Mouse (Mus musculus) Patski (cell line): ENCODE data around the gene Npas1. TPM values are rescaled to one million over a fixed set of nuclear protein-coding genes. Genes with fewer than 3 reads are reported as not detected.
A peak's percentile ranks its signal among the peaks of the same experiment; 100 is the strongest.

Experiments used
- ATAC-seq: fragments of 100-300 bp; one replicate; pipeline ENCODE4 v1.8.0; 2021
- CTCF ChIA-PET: fragments of 350-600 bp; sonication (Branson Sonifier 250); formaldehyde crosslinking; loops from one replicate; lab custom pipeline; 2022; ENCODE audit warnings: inconsistent platforms; lab: Charles Lee
- POLR2A ChIA-PET: fragments of 350-600 bp; sonication (Branson Sonifier 250); formaldehyde crosslinking; loops from one replicate; lab custom pipeline; 2022; ENCODE audit warnings: antibody characterized with exemption, inconsistent platforms; lab: Charles Lee
- DNase-seq: peaks from one replicate; pipeline ENCODE4 v3.0.0-alpha.2; 2011; ENCODE audit warnings: low read depth, low spot score
- H3K27me3 ChIP-seq: fragments of 371-371 bp; one replicate; pipeline ENCODE4 v1.5.1; 2021
- CTCF ChIP-seq: fragments of 100-300 bp; IDR thresholded peaks from one replicate; pipeline ENCODE4 v1.5.1; 2021
- in situ Hi-C: fragments of 300-500 bp; cut with MboI; formaldehyde crosslinking; loops from 3 replicates; pipeline ENCODE4 v1.11.1; 2018; ENCODE audit warnings: low pct_unique_long_range_greater_than_20kb, mixed read lengths
- polyA plus RNA-seq: library from polyadenylated mRNA; unstranded; gene quantifications from one replicate; pipeline ENCODE4 v1.2.3, GENCODE M21; 2021

Gene Npas1
- polyA plus RNA-seq, 1 experiment from 2014 or later: 0.67 TPM

DNA sequence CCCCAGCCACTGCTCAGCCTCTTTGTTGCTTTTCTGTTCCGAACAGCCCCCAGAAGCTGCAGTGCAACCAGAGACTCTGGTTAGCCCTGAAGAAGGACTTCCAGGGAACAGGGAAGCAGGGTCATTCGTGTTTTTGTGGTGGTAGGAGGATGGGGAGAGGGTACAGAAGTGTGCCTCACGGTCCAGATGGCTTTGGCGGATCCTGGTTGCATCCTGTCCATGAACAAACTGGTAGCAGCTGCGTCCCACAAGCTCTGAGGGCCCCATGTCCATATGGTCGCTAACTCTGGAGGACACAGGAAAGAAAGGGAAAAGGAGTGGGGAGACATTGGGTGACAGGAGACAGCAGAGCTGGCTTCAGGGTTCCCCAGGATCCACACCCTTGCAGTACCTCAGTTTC lies 16.4 kb downstream of the Npas1 start:
- DNase-seq: no peak
- TF ChIP-seq CTCF: no peak
- no peak for ATAC-seq
- in situ Hi-C loops: loop anchor here (5.0 kb wide), 1 partner anchor 64 kb away; no protein-coding TSS in a partner anchor
- CTCF ChIA-PET: interaction anchor here (3.9 to 4.0 kb wide), 3 partner anchors 28 to 64 kb away, joined by 22 to 23 read pairs (median 23); no protein-coding TSS in a partner anchor
- H3K27me3 ChIP-seq: no peaks in the 10 kb centered on the region
- POLR2A ChIA-PET: no interaction called here

DNA sequence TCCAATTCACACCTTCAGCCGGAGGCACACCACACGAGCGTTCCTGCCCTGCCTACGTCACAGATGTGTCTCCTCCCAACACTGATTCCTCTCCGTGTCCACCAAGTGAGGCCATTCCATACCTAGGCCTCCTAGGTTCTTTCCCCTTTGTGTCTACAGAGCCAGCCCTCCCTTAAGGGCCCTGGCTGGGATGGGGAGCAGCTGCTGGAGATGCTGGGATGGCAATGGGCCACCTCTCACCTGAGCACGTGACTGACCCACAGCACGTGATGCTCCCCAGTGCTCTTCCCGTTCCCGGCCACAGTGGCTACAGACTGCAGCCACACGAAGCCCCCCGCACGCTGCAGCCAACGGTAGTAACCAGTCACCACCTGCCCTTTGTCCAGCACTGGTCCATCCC lies 17.0 kb downstream of the Npas1 start:
- ChIA-PET CTCF (interaction anchor here (4.0 kb wide), 1 partner anchor 63 kb away, joined by 23 read pairs; no protein-coding TSS in a partner anchor), POLR2A (no interaction called here)
- no peaks in the 10 kb centered on the region for H3K27me3 ChIP-seq
- ATAC-seq (no peak), DNase-seq (no peak)
- in situ Hi-C loops: loop anchor here (5.0 kb wide), 1 partner anchor 63 kb away; no protein-coding TSS in a partner anchor
- TF ChIP-seq CTCF: no peak

DNA sequence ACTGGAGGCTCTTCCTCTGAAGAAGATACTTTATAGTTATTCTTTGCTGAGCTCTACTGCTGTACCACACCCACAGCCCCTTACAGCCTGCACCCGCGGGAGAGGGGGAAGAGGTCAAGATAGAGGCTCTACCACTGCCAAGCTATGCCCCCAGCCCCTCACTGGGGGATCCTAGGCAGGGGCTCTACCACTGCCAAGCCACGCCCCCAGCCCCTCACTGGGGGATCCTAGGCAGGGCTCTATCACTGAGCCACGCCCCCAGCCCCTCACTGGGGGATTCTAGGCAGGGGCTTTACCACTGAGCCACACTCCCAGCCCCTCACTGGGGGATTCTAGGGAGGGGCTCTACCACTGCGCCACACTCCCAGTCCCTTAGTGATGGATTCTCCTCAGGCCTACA lies 21.2 kb downstream of the Npas1 start:
- in situ Hi-C loops: no loop called here
- no peaks in the 10 kb centered on the region for H3K27me3 ChIP-seq
- DNase-seq: no peak
- CTCF ChIA-PET: no interaction called here
- POLR2A ChIA-PET: no interaction called here
- ATAC-seq: no peak
- TF ChIP-seq CTCF: no peak

DNA sequence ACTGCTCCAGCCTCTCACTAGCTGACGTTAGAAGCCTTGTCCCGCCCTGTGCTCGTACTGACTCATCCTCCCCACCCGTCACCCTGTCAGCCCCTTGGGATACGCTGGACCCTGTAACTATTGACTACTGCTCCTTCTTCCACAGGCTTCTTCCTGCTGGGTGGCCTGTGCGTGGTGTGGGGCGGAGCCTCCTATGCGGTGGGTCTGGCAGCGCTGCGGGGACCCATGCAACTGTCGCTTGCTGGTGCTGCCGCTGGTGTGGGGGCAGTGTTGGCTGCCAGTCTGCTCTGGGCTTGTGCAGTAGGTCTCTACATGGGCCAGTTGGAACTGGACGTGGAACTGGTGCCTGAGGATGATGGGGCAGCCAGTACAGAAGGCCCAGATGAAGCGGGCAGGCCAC lies 22.5 kb downstream of the Npas1 start:
- POLR2A ChIA-PET: no interaction called here
- CTCF ChIA-PET: interaction anchor here (2.1 kb wide), 1 partner anchor 9 kb away, joined by 7 read pairs; no protein-coding TSS in a partner anchor
- in situ Hi-C loops: no loop called here
- DNase-seq (no peak), ATAC-seq (no peak)
- no peaks in the 10 kb centered on the region for H3K27me3 ChIP-seq
- TF ChIP-seq CTCF: no peak

DNA sequence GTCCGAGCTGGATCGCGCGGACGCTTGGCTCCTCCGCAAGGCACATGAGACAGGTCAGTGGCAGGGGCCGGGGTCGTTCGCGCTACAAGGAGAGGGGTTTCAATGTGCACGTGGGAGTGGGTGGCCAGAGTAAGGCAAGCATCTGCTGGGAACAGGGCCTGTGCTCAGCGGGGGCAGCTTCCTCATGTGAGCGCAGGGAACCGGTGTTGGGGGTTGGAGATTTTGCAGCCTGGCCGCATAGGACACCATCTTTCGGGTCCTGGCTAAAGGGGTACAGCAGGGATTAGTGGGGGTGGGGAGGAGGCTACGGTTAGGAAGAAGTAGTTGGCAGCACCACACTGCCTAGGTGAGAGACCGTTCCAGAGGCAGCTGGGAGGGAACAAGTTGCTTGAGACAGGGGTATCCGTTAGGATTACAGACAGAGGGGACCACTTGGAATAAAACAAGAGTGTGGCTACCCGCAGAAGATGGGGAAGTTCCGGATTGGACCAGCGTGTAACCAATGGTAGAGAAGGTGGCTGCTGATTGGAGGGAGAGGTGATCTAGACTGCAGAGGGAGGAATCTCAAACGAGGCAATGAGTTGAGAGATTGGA lies 24.3 kb downstream of the Npas1 start:
- ATAC-seq: peak; percentile 14

DNA sequence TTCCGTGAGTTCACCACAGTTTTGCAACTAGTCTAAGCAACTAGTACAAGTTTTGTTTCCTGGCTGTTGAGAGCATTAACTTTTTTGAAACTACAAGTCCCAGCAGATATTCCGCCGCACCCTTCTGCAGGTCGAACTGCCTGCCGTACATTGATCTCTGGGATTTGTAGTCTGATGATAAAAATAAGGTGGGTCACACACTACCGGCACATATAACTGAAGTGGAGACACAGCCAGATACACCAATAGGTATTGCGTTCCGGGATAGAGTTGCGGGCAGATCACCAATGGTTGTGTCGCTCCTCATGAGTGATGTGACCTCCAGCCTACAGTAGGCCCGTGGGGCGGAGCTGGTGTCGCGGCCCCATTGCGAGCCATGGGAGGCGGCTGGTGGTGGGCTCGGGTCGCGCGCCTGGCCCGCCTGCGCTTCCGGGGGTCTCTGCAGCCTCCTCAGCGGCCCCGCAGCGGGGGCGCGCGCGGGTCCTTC lies 24.9 kb downstream of the Npas1 start, which contains the start of gene Tmem160:
Gene Tmem160, plus strand, starts transcription at position 193 of the 487 bp plus-strand sequence.
- ChIA-PET POLR2A (interaction anchor here (1.0 to 1.4 kb wide), 2 partner anchors 12 to 53 kb away, joined by 3 to 4 read pairs; no protein-coding TSS in a partner anchor), CTCF (no interaction called here)
- ATAC-seq (peak; percentile 99), DNase-seq (peak; percentile 78)
- H3K27me3 ChIP-seq: no peaks in the 10 kb centered on the region
- no peak for TF ChIP-seq CTCF
- in situ Hi-C loops: no loop called here

More for the DNA sequence above, 24.3 kb downstream of the Npas1 start:
- POLR2A ChIA-PET: interaction anchor here (1.0 to 1.4 kb wide), 2 partner anchors 11 to 53 kb away, joined by 3 to 4 read pairs; no protein-coding TSS in a partner anchor
- in situ Hi-C loops: no loop called here
- no peak for DNase-seq
- H3K27me3 ChIP-seq: no peaks in the 10 kb centered on the region
- TF ChIP-seq CTCF: no peak
- CTCF ChIA-PET: interaction anchor here (2.1 kb wide), 1 partner anchor 10 kb away, joined by 7 read pairs; no protein-coding TSS in a partner anchor

DNA sequence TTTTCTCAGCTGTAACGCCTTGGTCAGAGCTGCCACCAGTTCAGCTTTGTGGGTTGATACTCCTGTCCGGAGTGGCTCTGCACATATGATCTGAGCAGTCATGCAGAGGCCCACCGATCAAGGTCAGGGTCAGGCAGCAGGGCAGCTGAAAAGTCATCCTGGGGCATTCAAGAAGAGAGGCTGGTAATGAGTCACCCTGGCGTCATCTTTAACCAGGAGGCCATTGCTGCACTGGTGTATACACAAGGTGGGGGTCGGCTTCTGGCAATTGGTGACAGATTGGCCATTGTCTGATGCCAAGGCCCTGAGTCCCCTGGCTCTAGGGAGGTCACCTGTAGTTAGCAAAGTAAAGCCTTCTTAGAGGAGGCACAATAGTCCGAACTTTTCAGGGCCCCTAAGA lies 25.9 kb downstream of the Npas1 start:
- ChIA-PET POLR2A (no interaction called here), CTCF (interaction anchor here (0.6 to 0.8 kb wide), 2 partner anchors 12 to 41 kb away, joined by 3 read pairs; no protein-coding TSS in a partner anchor)
- no peak for TF ChIP-seq CTCF
- no peaks in the 10 kb centered on the region for H3K27me3 ChIP-seq
- ATAC-seq: no peak
- in situ Hi-C loops: no loop called here
- DNase-seq: no peak

DNA sequence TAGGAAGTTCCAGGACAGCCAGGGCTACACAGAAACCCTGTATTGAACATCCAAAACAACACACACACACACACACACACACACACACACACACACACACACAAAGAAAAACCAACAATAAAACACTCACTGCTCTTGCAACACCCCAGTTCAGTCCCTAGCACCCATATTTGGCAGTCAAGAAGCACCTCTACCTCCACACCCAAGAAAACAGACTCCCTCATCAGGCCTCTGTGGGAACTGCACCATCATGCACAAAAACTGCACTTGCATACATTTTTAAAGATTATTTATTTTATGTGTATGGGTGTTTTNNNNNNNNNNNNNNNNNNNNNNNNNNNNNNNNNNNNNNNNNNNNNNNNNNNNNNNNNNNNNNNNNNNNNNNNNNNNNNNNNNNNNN lies 36.3 kb downstream of the Npas1 start:
- CTCF ChIA-PET: no interaction called here
- no peak for ATAC-seq
- in situ Hi-C loops: no loop called here

DNA sequence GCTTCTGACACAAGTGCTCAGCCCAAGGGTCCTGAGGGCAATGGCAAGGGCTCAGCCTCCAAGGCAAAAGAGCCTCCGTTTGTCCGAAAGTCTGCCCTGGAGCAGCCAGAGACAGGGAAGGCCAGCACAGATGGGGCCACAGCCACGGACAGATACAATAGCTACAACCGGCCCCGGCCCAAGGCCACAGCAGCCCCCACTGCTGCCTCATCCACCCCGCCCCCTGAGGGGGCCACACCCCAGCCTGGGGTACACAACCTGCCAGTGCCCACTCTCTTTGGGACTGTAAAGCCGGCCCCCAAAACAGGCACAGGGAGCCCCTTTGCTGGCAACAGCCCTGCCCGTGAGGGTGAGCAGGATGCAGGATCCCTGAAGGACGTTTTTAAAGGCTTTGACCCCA lies 42.4 kb downstream of the Npas1 start:
- in situ Hi-C loops: no loop called here
- POLR2A ChIA-PET: no interaction called here
- TF ChIP-seq CTCF: no peak

More for the DNA sequence above, 36.3 kb downstream of the Npas1 start:
- no peak for TF ChIP-seq CTCF
- H3K27me3 ChIP-seq: no peaks in the 10 kb centered on the region
- DNase-seq: no peak
- POLR2A ChIA-PET: no interaction called here

DNA sequence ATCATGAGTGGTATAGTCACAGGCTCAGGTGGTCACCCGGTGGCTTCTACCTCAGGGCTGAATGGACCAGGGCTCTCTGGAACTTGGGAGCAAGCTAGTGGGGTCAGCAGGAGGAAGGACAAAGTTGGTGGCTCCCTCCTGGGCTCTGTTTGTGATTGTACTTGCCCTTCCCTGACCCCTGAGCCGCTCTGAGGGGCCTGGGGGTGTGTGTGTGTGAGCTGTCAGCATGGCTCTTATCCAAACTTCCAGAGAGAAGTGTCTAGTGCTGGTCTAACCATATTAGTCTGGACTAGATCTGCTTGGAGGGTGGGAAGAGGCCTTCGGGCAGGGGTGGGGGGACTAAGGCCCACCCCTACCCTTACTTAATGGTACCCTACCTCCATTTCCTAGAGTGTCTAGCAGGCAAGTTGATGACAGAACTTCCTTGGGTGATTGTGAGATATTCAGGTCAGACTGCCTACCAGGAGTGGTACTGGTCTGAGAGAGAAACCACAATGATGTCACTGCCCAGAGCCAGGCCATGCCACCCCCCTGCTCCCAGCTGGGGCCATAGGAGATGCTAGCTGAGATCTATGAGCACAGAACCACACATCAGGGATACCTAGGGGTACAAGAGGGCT lies 44.1 kb downstream of the Npas1 start:
- POLR2A ChIA-PET: no interaction called here
- in situ Hi-C loops: loop anchor here (5.0 kb wide), 1 partner anchor 36 kb away; no protein-coding TSS in a partner anchor
- TF ChIP-seq CTCF: no peak
- ATAC-seq (no peak), DNase-seq (no peak)
- H3K27me3 ChIP-seq: no peaks in the 10 kb centered on the region
- CTCF ChIA-PET: interaction anchor here (0.9 to 1.3 kb wide), 2 partner anchors 56 to 107 kb away, joined by 3 read pairs; no protein-coding TSS in a partner anchor

More for the DNA sequence above, 42.4 kb downstream of the Npas1 start:
- no peak for DNase-seq
- ATAC-seq: no peak
- CTCF ChIA-PET: interaction anchor here (0.6 kb wide), 1 partner anchor 27 kb away, joined by 3 read pairs; no protein-coding TSS in a partner anchor
- no peaks in the 10 kb centered on the region for H3K27me3 ChIP-seq
